22 mouse cellular contexts compared by ENCODE assay signal in the genomic region with DNA sequence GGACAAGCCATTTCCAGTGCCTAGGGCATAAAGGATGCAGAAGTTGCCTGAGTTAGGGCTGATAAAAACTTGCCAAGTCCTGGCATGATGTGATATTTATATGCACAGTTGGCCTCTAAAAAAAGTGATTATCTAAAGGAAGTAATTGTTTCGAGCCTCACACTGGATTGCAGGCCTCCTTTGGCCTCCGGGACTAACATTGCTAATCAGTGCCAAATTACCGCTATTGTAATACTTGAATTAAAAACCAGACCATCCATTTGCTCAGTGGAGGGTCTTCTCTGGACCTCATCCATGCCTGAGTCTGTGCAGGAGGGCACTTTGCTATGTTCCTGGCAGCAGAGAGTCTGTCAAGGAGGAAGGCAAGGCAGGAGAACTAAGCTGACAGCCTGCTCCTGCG.
A peak's percentile ranks its signal among the peaks of the same experiment; 100 is the strongest.
DNase-seq lines count a peak whose midpoint lies in the region; ATAC-seq and TF ChIP-seq lines count a peak whose summit lies in the region.
"Had no signal": no experiment of that assay in that cellular context is flagged by ENCODE, and none has a peak within 500 bp of the region (broad histone marks: within the 10 kb centered on the region; RNA-seq: fewer than 3 reads in every experiment).

No protein-coding gene starts in this region.

- H3K36me3 ChIP-seq in forebrain, postnatal 0 days (ENCODE audit: insufficient read depth) = no peaks in the 10 kb centered on the region
- no peaks in the 10 kb centered on the region for H3K36me3 ChIP-seq in forebrain, embryonic 10.5 days (replicated peaks)
- H3K36me3 ChIP-seq in midbrain, postnatal 0 days (ENCODE audit: insufficient read depth, low read length) = no peaks in the 10 kb centered on the region
- H3K36me3 ChIP-seq in midbrain, embryonic 13.5 days = no peaks in the 10 kb centered on the region
- H3K36me3 ChIP-seq: G1E; heart, embryonic 15.5 days; hindbrain, embryonic 15.5 days had no signal

- no peaks in the 10 kb centered on the region for H3K27me3 ChIP-seq in forebrain, postnatal 0 days (ENCODE audit: insufficient read depth, low read length)
- H3K27me3 ChIP-seq in forebrain, embryonic 10.5 days (ENCODE audit: poor library complexity, severe bottlenecking) = no peaks in the 10 kb centered on the region
- no peaks in the 10 kb centered on the region for H3K27me3 ChIP-seq in midbrain, postnatal 0 days (ENCODE audit: insufficient read depth, low read length)
- H3K27me3 ChIP-seq in midbrain, embryonic 13.5 days = no peaks in the 10 kb centered on the region
- H3K27me3 ChIP-seq: heart, embryonic 15.5 days; hindbrain, embryonic 15.5 days had no signal

- no peak overlapping the region for H3K4me2 ChIP-seq in forebrain, postnatal 0 days (ENCODE audit: low read depth)
- H3K4me2 ChIP-seq in midbrain, postnatal 0 days (ENCODE audit: low read depth, low read length, poor library complexity, severe bottlenecking) = no peak overlapping the region
- H3K4me2 ChIP-seq in midbrain, embryonic 13.5 days (replicated peaks) = no peak overlapping the region
- H3K4me2 ChIP-seq: heart, embryonic 11.5 days; heart, embryonic 15.5 days; hindbrain, embryonic 15.5 days had no signal

- DNase-seq in cerebellum, postnatal 10 days = peak; percentile 22 to 44
- no peak for DNase-seq in cerebellum, postnatal 25 days
- no peak for DNase-seq in forebrain, postnatal 0 days
- no peak for DNase-seq in forebrain, embryonic 10.5 days (ENCODE audit: extremely low spot score, low spot score)
- peak; percentile 29 for DNase-seq in lung, postnatal 10 days
- no peak for DNase-seq in lung, postnatal 25 days (ENCODE audit: low spot score)
- peak; percentile 40 for DNase-seq in midbrain, postnatal 0 days (ENCODE audit: low spot score)
- DNase-seq: adrenal gland, adult 8-10 months; adrenal gland, postnatal 36 days; B cell, adult 2 months; cerebellum, adult 11 months; cerebellum, adult 8-10 months; cerebellum, postnatal 36 days; gastrocnemius, postnatal 14 days; heart, adult 2 months; heart, postnatal 14 days had no signal

- no peak overlapping the region for H3K27ac ChIP-seq in forebrain, postnatal 0 days (ENCODE audit: low read depth, low read length)
- no peak overlapping the region for H3K27ac ChIP-seq in forebrain, embryonic 10.5 days
- no peak overlapping the region for H3K27ac ChIP-seq in midbrain, postnatal 0 days (ENCODE audit: low read depth, low read length)
- no peak overlapping the region for H3K27ac ChIP-seq in midbrain, embryonic 13.5 days
- H3K27ac ChIP-seq: heart, adult 2 months; heart, embryonic 15.5 days; hindbrain, embryonic 15.5 days had no signal

- no peaks in the 10 kb centered on the region for H3K9me3 ChIP-seq in forebrain, postnatal 0 days (ENCODE audit: low read length)
- H3K9me3 ChIP-seq in forebrain, embryonic 10.5 days = no peaks in the 10 kb centered on the region
- H3K9me3 ChIP-seq in midbrain, postnatal 0 days (ENCODE audit: low read length) = no peaks in the 10 kb centered on the region
- H3K9me3 ChIP-seq in midbrain, embryonic 13.5 days = no peaks in the 10 kb centered on the region
- H3K9me3 ChIP-seq: G1E; heart, embryonic 15.5 days; hindbrain, embryonic 15.5 days had no signal

- 26% methylated on average over 4 of the region's 4 CpGs for WGBS in forebrain, postnatal 0 days
- 84% methylated on average over 4 of the region's 4 CpGs for WGBS in forebrain, embryonic 10.5 days
- WGBS in midbrain, postnatal 0 days = 61% methylated on average over 4 of the region's 4 CpGs
- 72% methylated on average over 4 of the region's 4 CpGs for WGBS in midbrain, embryonic 13.5 days

- no peak overlapping the region for H3K9ac ChIP-seq in forebrain, postnatal 0 days
- no peak overlapping the region for H3K9ac ChIP-seq in midbrain, postnatal 0 days (replicated peaks; ENCODE audit: low read length, poor library complexity, severe bottlenecking)
- no peak overlapping the region for H3K9ac ChIP-seq in midbrain, embryonic 13.5 days (replicated peaks)
- H3K9ac ChIP-seq: heart, embryonic 15.5 days; hindbrain, embryonic 15.5 days had no signal

- no peaks in the 10 kb centered on the region for H3K4me1 ChIP-seq in forebrain, postnatal 0 days (ENCODE audit: insufficient read depth)
- peaks cover 21% of the 10 kb centered on the region for H3K4me1 ChIP-seq in forebrain, embryonic 10.5 days
- H3K4me1 ChIP-seq in midbrain, postnatal 0 days (ENCODE audit: insufficient read depth, low read length) = no peaks in the 10 kb centered on the region
- H3K4me1 ChIP-seq in midbrain, embryonic 13.5 days (replicated peaks) = no peaks in the 10 kb centered on the region
- H3K4me1 ChIP-seq: heart, embryonic 15.5 days had no signal

- no peak for TF ChIP-seq CTCF in forebrain, postnatal 0 days (IDR thresholded peaks at IDR 0.05; ENCODE audit: low read depth)
- no peak for TF ChIP-seq CTCF in midbrain, postnatal 0 days (IDR thresholded peaks at IDR 0.05)

- no peak overlapping the region for H3K4me3 ChIP-seq in forebrain, postnatal 0 days (ENCODE audit: low read depth, low read length)
- no peak overlapping the region for H3K4me3 ChIP-seq in forebrain, embryonic 10.5 days
- H3K4me3 ChIP-seq in midbrain, postnatal 0 days (ENCODE audit: low read depth, low read length) = no peak overlapping the region
- no peak overlapping the region for H3K4me3 ChIP-seq in midbrain, embryonic 13.5 days (replicated peaks)
- H3K4me3 ChIP-seq: heart, adult 2 months; heart, embryonic 15.5 days; hindbrain, embryonic 15.5 days had no signal

- peak; percentile 36; the same call in 1 of the 2 replicates for ATAC-seq in forebrain, postnatal 0 days
- ATAC-seq in midbrain, postnatal 0 days (ENCODE audit: low FRiP score) = no peak
- no peak for ATAC-seq in midbrain, embryonic 13.5 days
- ATAC-seq: CD4-positive, CD25-positive, alpha-beta regulatory T cell, adult 4 months had no signal

Comparison
In these comparisons a context has a peak if more than half of its experiments do, and no peak if none do; other contexts are left out.
1. DNase-seq: peak in cerebellum, postnatal 10 days (2 of 2), lung, postnatal 10 days (single experiment) and midbrain, postnatal 0 days (single experiment); none in cerebellum, postnatal 25 days (0 of 2), forebrain, postnatal 0 days (single experiment), forebrain, embryonic 10.5 days (single experiment) and lung, postnatal 25 days (single experiment).